Mouse (Mus musculus) left cerebral cortex, postnatal 25 days (tissue): Measurements from ENCODE around the gene Sh2b1. TPM values are rescaled to one million over a fixed set of nuclear protein-coding genes. Genes with fewer than 3 reads are reported as not detected.

Experiments
- DNase-seq, 2 experiments: peaks; one replicate each; pipeline ENCODE4 v3.0.0; 2022; ENCODE audit warnings: low spot score in 2 of 2, mixed read lengths in 1 of 2
- intact Hi-C: fragments of 180-260 bp; cut with DNase I; formaldehyde crosslinking; loops from one replicate; pipeline ENCODE4 v1.15.1; 2025
- total RNA-seq, 2 experiments: library from RNA; stranded (reverse); gene quantifications; 2 replicates each; pipeline ENCODE4 v1.2.3; 2021

Sh2b1 gene
- total RNA-seq, 2 experiments from 2014 or later: 74.1 to 78.9 TPM

- DNase-seq: peak; percentile 96 to 99
- intact Hi-C loops: loop anchor here (1.0 kb wide), 2 partner anchors 12 to 15 kb away; partner anchors contain the start of gene Sh2b1
These were observed 11.8 kb upstream of the Sh2b1 start, which contains the start of gene Tufm for GRCm38 (mm10) chr7:126487052-126487483. Gene Tufm, plus strand, starts transcription at chr7:126487361.

- peak; percentile 37 to 66 for DNase-seq
- intact Hi-C loops: no loop called here
These were observed 7.2 kb upstream of the Sh2b1 start for GRCm38 (mm10) chr7:126482392-126482871.

DNA sequence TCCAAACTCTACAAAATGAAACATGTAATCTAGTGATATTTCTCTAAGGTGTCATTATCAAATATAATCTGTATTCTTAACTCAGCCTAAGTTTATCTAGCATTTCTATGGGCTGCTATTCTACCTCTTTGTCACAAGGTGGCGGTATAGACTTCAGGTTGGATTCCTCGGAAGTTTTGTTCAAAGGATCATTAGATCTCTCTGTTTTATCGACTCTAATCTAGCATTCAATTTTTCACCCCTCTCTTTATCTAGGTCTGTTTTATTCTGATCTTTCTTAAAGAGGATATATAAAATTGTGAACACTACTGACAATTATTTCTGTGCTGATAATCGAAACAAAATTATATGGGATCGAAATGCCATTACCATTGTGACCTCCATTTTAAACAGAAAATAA, 6.5 kb upstream of the Sh2b1 start:
- intact Hi-C loops: loop anchor here (2.0 kb wide), 1 partner anchor 47 kb away; no protein-coding TSS in a partner anchor
- DNase-seq: no peak

- intact Hi-C loops: loop anchor here (2.0 to 5.0 kb wide), 2 partner anchors 46 to 77 kb away; partner anchors contain the start of genes Nfatc2ip and Rabep2
- no peak for DNase-seq
These were observed 703 bp downstream of the Sh2b1 start for GRCm38 (mm10) chr7:126474486-126474955.

DNA sequence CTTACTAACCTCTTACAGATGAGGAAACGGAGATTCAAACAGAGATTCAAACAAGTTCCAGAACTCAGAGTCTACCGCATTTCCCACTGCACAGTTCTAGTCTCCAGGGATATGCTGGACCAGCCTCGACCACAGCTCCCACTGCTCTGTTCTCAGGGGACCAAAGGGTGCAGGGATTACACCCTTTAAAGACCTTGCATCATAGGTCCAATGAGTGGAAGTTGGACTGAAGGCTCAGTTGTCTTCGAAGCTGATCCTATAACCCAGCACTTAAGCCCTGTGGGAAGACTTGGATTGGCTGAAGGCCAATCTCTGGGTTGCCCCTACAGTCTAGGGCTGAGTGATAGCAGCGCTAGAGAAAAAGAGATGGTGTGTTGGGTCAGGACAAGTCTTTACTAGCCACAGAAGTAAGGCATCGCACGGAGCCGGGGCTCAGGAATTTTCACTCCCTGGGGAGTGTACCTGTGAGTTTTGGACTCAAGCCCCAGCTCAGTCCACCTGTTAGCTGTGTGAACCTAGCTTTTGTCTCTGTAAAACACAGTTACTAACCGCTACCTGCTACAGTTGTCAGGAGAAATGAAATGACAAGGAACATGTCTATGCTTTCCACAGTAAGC, 1.6 kb downstream of the Sh2b1 start:
- DNase-seq: no peak
- intact Hi-C loops: loop anchor here (2.0 to 5.0 kb wide), 2 partner anchors 45 to 76 kb away; partner anchors contain the start of genes Nfatc2ip and Rabep2

GRCm38 (mm10) chr7:126472713-126473112, 2.5 kb downstream of the Sh2b1 start:
- DNase-seq: no peak
- intact Hi-C loops: loop anchor here (5.0 kb wide), 1 partner anchor 75 kb away; the partner anchor contains the start of gene Nfatc2ip

DNA sequence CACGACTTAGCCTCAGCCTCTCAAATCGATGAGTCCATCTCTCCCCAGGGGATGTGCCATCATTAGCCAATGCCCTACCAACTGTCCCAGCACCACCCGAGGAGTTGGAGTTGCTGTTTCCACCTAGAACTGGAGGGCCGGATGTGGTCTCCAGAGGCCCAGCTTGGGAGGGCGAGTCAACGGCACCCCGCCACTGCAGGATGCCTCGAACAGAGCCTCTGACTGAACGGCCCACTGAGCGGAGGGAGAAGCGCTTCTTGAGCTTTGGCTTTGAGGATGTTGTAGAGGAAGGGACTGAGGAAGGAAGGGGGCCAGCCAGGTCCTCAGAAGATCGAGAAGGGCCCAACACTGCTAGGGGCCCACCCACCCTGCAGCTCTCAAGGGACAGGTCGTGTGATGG, 2.9 kb downstream of the Sh2b1 start:
- DNase-seq: no peak
- intact Hi-C loops: loop anchor here (5.0 kb wide), 1 partner anchor 75 kb away; the partner anchor contains the start of gene Nfatc2ip

- DNase-seq: no peak
- intact Hi-C loops: loop anchor here (5.0 kb wide), 1 partner anchor 75 kb away; the partner anchor contains the start of gene Nfatc2ip
These were observed 3.4 kb downstream of the Sh2b1 start for GRCm38 (mm10) chr7:126471853-126472252.

DNA sequence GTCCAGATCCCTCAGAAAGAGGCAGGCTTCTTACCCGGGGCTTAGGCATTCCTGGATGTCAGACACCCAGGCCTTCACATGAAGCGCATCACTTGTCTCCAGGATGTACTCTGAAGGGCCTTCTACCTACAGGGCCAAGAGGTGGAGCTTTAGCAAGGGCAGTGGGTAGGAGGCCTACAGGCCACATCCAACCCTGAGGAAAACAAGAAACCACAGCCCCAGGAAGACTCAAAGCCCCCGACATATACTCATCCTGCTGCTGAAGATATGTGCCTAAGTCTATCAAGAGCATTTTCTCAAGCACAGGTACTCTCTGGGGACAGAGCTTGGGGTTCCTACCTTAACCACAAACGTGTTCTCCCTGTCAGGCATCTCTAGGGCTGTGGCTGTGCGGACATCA, 3.9 kb downstream of the Sh2b1 start:
- no peak for DNase-seq
- intact Hi-C loops: loop anchor here (5.0 kb wide), 1 partner anchor 74 kb away; the partner anchor contains the start of gene Nfatc2ip

- no peak for DNase-seq
- intact Hi-C loops: loop anchor here (5.0 kb wide), 1 partner anchor 73 kb away; the partner anchor contains the start of gene Nfatc2ip
These were observed 5.1 kb downstream of the Sh2b1 start for GRCm38 (mm10) chr7:126470077-126470476.

DNA sequence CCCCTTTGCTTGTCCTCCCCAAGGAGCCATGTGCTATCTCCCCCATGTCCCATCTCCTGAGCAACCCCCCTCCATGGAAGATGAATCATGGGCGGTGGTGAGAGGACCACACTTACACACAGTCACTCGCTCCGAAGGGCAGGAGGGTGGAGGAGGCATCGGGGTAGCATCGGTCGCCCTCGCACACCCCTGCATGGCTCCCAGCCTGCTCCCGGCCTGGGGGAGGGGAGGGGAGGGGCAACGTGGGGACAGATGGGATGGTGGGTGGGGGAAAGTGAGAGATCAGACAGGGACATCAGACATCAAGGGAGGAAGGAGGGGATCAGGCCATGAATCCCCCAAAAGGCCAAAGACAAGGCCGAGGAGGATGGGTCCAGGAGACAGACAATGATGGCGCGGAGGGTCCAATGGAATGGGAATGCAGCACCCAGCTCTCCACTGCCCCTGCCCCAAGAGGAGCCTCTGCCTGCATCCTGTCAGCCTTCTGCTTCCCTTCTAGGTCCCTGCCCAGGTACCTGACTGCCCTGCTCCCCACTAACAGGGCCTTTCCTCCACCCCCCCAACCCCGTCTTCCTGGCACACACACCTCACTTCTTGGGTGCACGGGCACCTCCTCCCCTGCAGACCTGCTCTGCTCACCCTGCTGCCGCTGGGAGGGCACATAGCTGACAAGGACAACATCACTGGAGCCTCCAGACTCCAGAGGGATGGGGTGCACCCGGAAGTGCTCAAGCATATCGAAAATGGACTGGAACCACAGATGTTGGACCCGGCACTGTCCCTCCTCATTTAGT, 7.2 kb downstream of the Sh2b1 start:
- intact Hi-C loops: no loop called here

GRCm38 (mm10) chr7:126467271-126467670, 8.0 kb downstream of the Sh2b1 start:
- no peak for DNase-seq
- intact Hi-C loops: no loop called here

More for the DNA sequence above, 7.2 kb downstream of the Sh2b1 start:
- DNase-seq: no peak

DNA sequence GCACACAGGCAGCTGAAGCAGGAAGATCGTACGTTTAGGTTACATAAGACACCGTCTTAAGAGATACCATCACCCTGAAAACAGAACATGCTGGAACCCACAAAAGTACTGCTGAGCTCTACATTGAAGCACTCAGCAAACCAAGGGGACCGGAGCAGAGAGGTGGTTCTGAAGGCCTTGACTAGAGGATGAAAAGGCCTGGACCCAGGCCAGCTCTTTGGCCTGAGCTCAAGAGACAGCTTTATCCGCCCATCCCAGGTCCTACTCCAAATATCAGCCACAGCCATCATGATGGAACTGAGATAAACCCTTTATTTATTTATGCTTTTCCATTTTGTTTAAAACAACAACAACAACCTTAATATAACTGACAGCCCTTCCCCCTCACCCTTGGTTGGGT, 8.5 kb downstream of the Sh2b1 start:
- intact Hi-C loops: no loop called here
- no peak for DNase-seq

DNA sequence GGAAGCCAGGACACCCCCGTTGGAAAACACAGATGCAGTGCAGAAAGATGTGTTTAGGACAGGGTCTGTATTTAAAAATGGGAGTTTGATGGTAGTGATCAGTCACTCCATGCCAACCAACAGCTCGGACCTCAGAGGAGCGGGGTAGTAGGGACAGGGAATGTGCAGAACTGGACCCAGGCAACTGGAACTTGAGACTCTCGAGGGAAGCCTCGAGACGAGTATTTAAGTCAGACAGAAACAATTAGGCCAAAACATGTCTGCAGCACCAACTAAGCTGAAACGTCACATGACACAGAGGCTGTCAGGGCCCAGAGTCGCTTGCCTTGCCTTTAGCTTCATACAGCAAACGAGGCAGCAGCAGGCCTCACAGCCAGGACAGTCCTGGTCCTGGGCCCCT, 9.1 kb downstream of the Sh2b1 start:
- intact Hi-C loops: no loop called here
- no peak for DNase-seq

DNA sequence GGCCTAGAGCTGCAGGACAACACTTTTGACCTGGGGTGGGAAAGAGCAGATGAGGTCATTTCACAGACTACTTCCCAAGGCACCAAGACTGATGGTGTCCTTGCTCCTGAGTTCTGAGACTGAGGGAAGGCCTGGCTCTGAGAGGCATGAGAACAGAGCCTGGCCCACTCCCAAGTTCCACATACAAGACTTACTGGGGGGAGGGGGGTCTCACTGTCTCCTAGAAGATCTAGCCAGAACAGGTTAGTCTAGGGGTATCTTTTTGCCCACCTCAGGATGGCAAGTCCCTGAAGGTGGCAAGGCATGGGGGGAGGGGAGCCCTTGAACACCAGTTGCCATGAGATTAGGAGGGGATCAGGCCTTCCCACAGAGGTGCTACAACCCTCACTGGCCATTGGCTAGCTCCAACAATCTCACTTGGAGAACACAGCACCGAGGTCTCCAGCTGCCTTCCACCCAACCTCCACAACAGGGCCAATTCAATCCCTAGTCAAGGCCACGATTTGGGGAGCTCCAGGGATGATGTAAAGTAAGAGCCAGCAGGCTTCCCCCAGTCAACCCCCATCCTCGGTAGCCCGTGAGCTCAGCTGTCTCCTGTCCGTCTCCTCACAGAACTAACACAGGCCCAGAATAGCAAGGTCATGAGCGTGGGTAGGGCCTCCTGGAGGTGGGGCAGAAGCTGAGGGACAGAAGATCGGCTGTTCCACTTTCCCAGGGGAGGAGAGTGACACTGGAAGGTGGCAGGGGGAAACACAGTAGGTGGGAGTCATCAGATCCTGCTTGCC, 9.8 kb downstream of the Sh2b1 start:
- DNase-seq: no peak
- intact Hi-C loops: no loop called here

GRCm38 (mm10) chr7:126464836-126465235, 10.4 kb downstream of the Sh2b1 start:
- no peak for DNase-seq
- intact Hi-C loops: no loop called here

DNA sequence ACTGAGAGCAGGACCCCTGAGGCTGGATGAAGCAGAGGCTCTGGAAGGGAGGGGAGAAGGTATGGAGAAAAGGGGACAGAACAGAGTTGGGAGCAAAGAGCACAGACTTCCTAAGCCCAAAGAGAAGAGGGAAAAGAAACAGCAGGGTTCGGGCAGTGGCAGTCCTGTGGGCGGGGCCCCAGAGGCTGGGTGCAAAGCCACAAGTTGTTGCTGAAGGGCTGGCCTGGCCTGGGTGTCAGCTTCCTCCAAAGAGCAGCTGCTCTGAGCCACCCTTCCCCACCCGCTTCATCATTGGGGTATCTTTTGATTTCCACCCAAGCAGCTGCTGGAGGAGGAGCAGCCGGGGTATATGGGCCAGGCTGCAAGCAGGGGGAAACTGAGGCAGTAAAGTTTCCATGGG, 11.1 kb downstream of the Sh2b1 start:
- intact Hi-C loops: no loop called here
- DNase-seq: no peak

DNA sequence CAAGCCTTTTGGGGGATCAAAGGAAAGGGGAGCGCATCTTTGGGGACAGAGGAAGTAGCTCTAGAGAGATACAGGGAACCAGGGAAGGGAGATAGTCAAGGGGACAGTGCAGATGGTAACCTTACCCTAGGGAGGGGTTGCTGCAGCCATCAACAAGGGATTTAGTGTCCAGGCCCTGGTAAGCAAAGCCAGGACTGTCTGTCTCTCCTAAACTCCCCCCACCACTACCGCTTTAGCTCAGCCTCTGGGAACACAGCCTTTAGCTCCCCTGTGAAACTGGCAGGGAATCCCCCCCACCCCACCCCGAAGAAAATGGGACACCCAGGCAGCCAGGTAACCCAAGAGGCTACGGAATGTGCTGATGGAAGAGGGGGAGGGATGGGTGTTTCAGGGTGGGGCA, 11.7 kb downstream of the Sh2b1 start:
- intact Hi-C loops: no loop called here
- DNase-seq: no peak

- DNase-seq: no peak
- intact Hi-C loops: no loop called here
These were observed 12.2 kb downstream of the Sh2b1 start, which contains the start of gene Atp2a1 for GRCm38 (mm10) chr7:126463004-126463403. Gene Atp2a1, minus strand, starts transcription at chr7:126463108.
